ENCODE assay signal across 10 mouse cellular contexts in the genomic region with DNA sequence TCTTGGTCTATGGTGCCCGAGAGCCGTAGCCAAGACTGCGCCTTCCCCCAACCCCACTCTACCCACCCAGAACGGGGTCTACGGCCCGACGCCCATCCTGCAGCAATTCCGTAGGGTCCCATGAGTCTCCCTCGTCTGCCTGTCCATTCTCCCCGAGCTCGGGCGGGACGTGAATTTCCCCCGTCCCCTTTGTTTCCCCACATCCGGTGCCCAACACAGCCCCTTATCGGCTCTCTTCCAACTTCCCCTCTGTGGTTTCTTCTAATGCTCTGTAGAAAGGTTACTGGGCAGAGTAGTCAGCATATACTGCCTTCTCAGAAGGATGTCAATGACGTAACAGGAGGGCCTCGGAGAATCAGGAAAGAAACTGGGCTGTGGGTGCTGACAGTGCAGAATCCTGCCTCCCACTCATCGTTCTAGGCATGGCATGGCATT. TPM values are rescaled to one million over a fixed set of nuclear protein-coding genes. Genes with fewer than 3 reads are reported as not detected.
DNase-seq lines count a peak whose midpoint lies in the region; ATAC-seq and TF ChIP-seq lines count a peak whose summit lies in the region.
"Had no signal": no experiment of that assay in that cellular context is flagged by ENCODE, and none has a peak within 500 bp of the region (broad histone marks: within the 10 kb centered on the region; RNA-seq: fewer than 3 reads in every experiment).

No protein-coding gene starts in this region.

- DNase-seq in heart, adult 11 months = peak; percentile 94
- DNase-seq in heart, postnatal 25 days (ENCODE audit: low spot score) = no peak
- no peak for DNase-seq in liver, adult 2 months (ENCODE audit: extremely low read depth, low read depth, low spot score)
- DNase-seq in Muller cell, postnatal 12 days (ENCODE audit: inconsistent ontology term) = no peak
- DNase-seq in right cerebral cortex, postnatal 14 days = no peak
- no peak for DNase-seq in cerebellum, adult 11 months
- DNase-seq: kidney, adult 2 months had no signal

- peak; percentile 89 for ATAC-seq in neutrophil, adult 5-6 weeks (ENCODE audit: extremely low read depth, insufficient number of reproducible peaks, low FRiP score, poor library complexity, severe bottlenecking)

- H3K27ac ChIP-seq in bone marrow macrophage, adult 2 months (ENCODE audit: insufficient read depth, low read depth, low read length) = peak overlapping the region; percentile 9; the same call in 1 of the 2 replicates
- H3K27ac ChIP-seq in liver, adult 2 months (replicated peaks; ENCODE audit: insufficient read depth, low read depth, low read length) = no peak overlapping the region
- H3K27ac ChIP-seq: limb, embryonic 15.5 days had no signal

- peaks cover 24% of the 10 kb centered on the region for H3K4me1 ChIP-seq in bone marrow macrophage, adult 2 months (ENCODE audit: control insufficient read depth, insufficient read depth, low read length)
- H3K4me1 ChIP-seq in liver, adult 2 months (ENCODE audit: control insufficient read depth, insufficient read depth, low read length) = peaks cover 13% of the 10 kb centered on the region

- H3K36me3 ChIP-seq in liver, adult 2 months (ENCODE audit: control insufficient read depth, insufficient read depth, low read length) = no peaks in the 10 kb centered on the region
- H3K36me3 ChIP-seq: limb, embryonic 15.5 days had no signal

- intact Hi-C loops in heart, postnatal 25 days (cut with DNase I) = no loop called here

- peak overlapping the region; percentile 50 for H3K4me3 ChIP-seq in bone marrow macrophage, adult 2 months (ENCODE audit: insufficient read depth, low read length)
- H3K4me3 ChIP-seq in liver, adult 2 months (ENCODE audit: insufficient read depth, low read depth, low read length) = peak overlapping the region; percentile 33; the same call in 1 of the 2 replicates
- H3K4me3 ChIP-seq: limb, embryonic 15.5 days had no signal

- no peak for TF ChIP-seq CTCF in bone marrow macrophage, adult 2 months (IDR thresholded peaks at IDR 0.05; ENCODE audit: low read depth, low read length)
- TF ChIP-seq CTCF in liver, adult 2 months (IDR thresholded peaks at IDR 0.05; ENCODE audit: low read depth, low read length) = no peak

- TF ChIP-seq POLR2A in bone marrow macrophage, adult 2 months (IDR thresholded peaks at IDR 0.05; ENCODE audit: borderline replicate concordance, low read depth, low read length) = no peak
- no peak for TF ChIP-seq POLR2A in liver, adult 2 months (IDR thresholded peaks at IDR 0.05; ENCODE audit: extremely low read depth, insufficient read depth, low read length)

- no peak overlapping the region for H3K9ac ChIP-seq in liver, adult 2 months (ENCODE audit: low read depth, low read length)
- H3K9ac ChIP-seq: limb, embryonic 15.5 days had no signal

- no peaks in the 10 kb centered on the region for H3K27me3 ChIP-seq in liver, adult 2 months (ENCODE audit: control insufficient read depth, insufficient read depth, low read length)
- H3K27me3 ChIP-seq: limb, embryonic 15.5 days had no signal

- peaks cover 13% of the 10 kb centered on the region for H3K79me2 ChIP-seq in liver, adult 2 months (ENCODE audit: control insufficient read depth, insufficient read depth, low read length)

- 80% methylated on average over 19 of the region's 19 CpGs for WGBS in liver, adult 2 months

RNA-seq across cellular contexts. Expression of gene Ttc39b, which starts 50.4 kb away (rescaled TPM):
- 10 to 100 TPM; 14.1 to 15.9 TPM for total RNA-seq in heart, postnatal 25 days (2021)
- polyA plus RNA-seq in bone marrow macrophage, adult 2 months (2012; ENCODE audit: insufficient read depth, insufficient read length, missing spikeins) = 6.7 and 8.1 TPM in 2 replicates
- 21.0 and 21.3 TPM in 2 replicates for total RNA-seq in liver, adult 2 months (2014; rRNA removed)
- polyA plus RNA-seq in liver, adult 2 months (2012; rRNA removed) = 6.5 and 6.7 TPM in 2 replicates
- total RNA-seq in neutrophil, adult 5-6 weeks (2017) = 33.1 and 40.5 TPM in 2 replicates
